Mouse (Mus musculus) kidney, adult 2 months (tissue): ENCODE data around the gene Tmem167.

Source experiments
- CTCF ChIP-seq: fragments of 200-500 bp; conservative IDR thresholded peaks from 2 replicates; pipeline ENCODE4 v1.5.1; 2011; ENCODE audit warnings: low read depth, mild to moderate bottlenecking, control low read depth, low read length, moderate library complexity, mixed read lengths; ENCODE audit not compliant: insufficient read depth, insufficient read length
- POLR2A ChIP-seq: fragments of 200-500 bp; IDR thresholded peaks from one replicate; pipeline ENCODE4 v1.6.1; 2011; ENCODE audit warnings: low read depth, low read length, control low read depth

- TF ChIP-seq CTCF (no peak), POLR2A (no peak)
Measured at GRCm38 (mm10) chr13:90171390-90171789, 82.5 kb downstream of the Tmem167 start.
